8 mouse cellular contexts compared by ENCODE assay signal in genomic region chr17:35635699-35636111, GRCm38 (mm10). TPM values are rescaled to one million over a fixed set of nuclear protein-coding genes. Genes with fewer than 3 reads are reported as not detected.
DNase-seq lines count a peak whose midpoint lies in the region; ATAC-seq and TF ChIP-seq lines count a peak whose summit lies in the region.

No protein-coding gene starts in this region.

- peak; percentile 77 for DNase-seq in ES-E14 (ENCODE audit: low read depth, low spot score)
- peak; percentile 32 for DNase-seq in c-Kit-positive CD71-positive TER-119-negative erythroid progenitor cells, embryonic 14.5 days (ENCODE audit: low read depth)
- peak; percentile 71 to 76 for DNase-seq in heart, postnatal 14 days
- peak; percentile 72 to 88 for DNase-seq in layer of hippocampus, adult 18-20 months (ENCODE audit: low spot score in 2 of 2)
- DNase-seq in lung, adult 18-20 months, result peak; percentile 57 to 71
- DNase-seq in thymus, postnatal 36 days, result peak; percentile 45 to 54

- peak; percentile 76; the same call in 1 of the 2 replicates for ATAC-seq in forebrain, embryonic 12.5 days (ENCODE audit: low FRiP score)
- peak; percentile 39; the same call in 1 of the 2 replicates for ATAC-seq in neutrophil, adult 5-6 weeks (ENCODE audit: extremely low read depth, insufficient number of reproducible peaks, low FRiP score, poor library complexity, severe bottlenecking)

- intact Hi-C loops in heart, postnatal 14 days (cut with DNase I), result loop anchor here (1.0 kb wide), 1 partner anchor 90 kb away; no protein-coding TSS in a partner anchor

- peak overlapping the region; percentile 54 to 67 for H3K4me3 ChIP-seq in ES-E14 (ENCODE audit: insufficient read depth in 1 of 2, low read depth in 1 of 2, low read length in 2 of 2, poor library complexity in 1 of 2, severe bottlenecking in 1 of 2)
- peak overlapping the region; percentile 38 for H3K4me3 ChIP-seq in forebrain, embryonic 12.5 days (replicated peaks)

- peak overlapping the region; percentile 64; the same call in 1 of the 2 replicates for H3K9ac ChIP-seq in ES-E14 (ENCODE audit: insufficient read depth, low read depth, low read length, poor library complexity, severe bottlenecking)
- H3K9ac ChIP-seq in forebrain, embryonic 12.5 days, result peak overlapping the region; percentile 42; the same call in 1 of the 2 replicates

- peak overlapping the region; percentile 65 for H3K4me2 ChIP-seq in forebrain, embryonic 12.5 days

- WGBS in forebrain, embryonic 12.5 days, result 2% methylated on average over 15 of the region's 15 CpGs

- peaks cover 16% of the 10 kb centered on the region for H3K27me3 ChIP-seq in forebrain, embryonic 12.5 days

- H3K4me1 ChIP-seq in ES-E14 (ENCODE audit: control insufficient read depth in 2 of 2, insufficient read depth in 2 of 2, low read length in 2 of 2, poor library complexity in 1 of 2), result peaks cover 0 to 3% of the 10 kb centered on the region in 2 experiments; a peak in 2 of 4 replicates
- peaks cover 4% of the 10 kb centered on the region for H3K4me1 ChIP-seq in forebrain, embryonic 12.5 days

- H3K36me3 ChIP-seq in ES-E14 (ENCODE audit: control insufficient read depth, insufficient read depth, low read length, poor library complexity, severe bottlenecking), result no peaks in the 10 kb centered on the region
- no peaks in the 10 kb centered on the region for H3K36me3 ChIP-seq in forebrain, embryonic 12.5 days (replicated peaks)

- H3K9me3 ChIP-seq in ES-E14 (ENCODE audit: control insufficient read depth, insufficient read depth, low read depth, low read length), result no peaks in the 10 kb centered on the region
- no peaks in the 10 kb centered on the region for H3K9me3 ChIP-seq in forebrain, embryonic 12.5 days

- in situ Hi-C loops in ES-E14 (cut with MboI; ENCODE audit: low sequenced_read_pairs in 2 of 2, unreplicated experiment in 2 of 2), result no loop called here

- H3K27ac ChIP-seq in ES-E14 (ENCODE audit: insufficient read depth, low read depth, low read length, poor library complexity, severe bottlenecking), result no peak overlapping the region
- H3K27ac ChIP-seq in forebrain, embryonic 12.5 days, result 0 out of 2 replicates have a peak overlapping the region, but pooled peaks have one; percentile 5

TF ChIP-seq in ES-E14, 5 proteins besides CTCF, POLR2A, EP300 and RAD21:
- TF ChIP-seq ZC3H11A (IDR thresholded peaks at IDR 0.05; ENCODE audit: borderline replicate concordance, low read depth, low read length), result 0 out of 2 replicates have a peak, but pooled peaks have one; percentile 25
- TF ChIP-seq HCFC1 (IDR thresholded peaks at IDR 0.05; ENCODE audit: borderline replicate concordance, insufficient read depth, low read length), result no peak

RNA-seq across cellular contexts. Expression of gene Mucl3, which starts 7.8 kb away (rescaled TPM):
- 0.85 and 1.1 TPM in 2 replicates for total RNA-seq in ES-E14 (2012; rRNA removed)
- polyA plus RNA-seq in forebrain, embryonic 12.5 days (2016; fragmentation: Nextera tagmentation; extraction: Ambion mirVana), result 0.09 TPM in 1 of 2 replicates, not detected in the other
- total RNA-seq in heart, postnatal 14 days (2021), result not detected
- total RNA-seq in layer of hippocampus, adult 18-20 months (2021), result not detected
- total RNA-seq in neutrophil, adult 5-6 weeks (2017), result not detected in 2 replicates

RNA-seq across cellular contexts. Expression of gene Gm9573, which starts 9.3 kb away (rescaled TPM):
- total RNA-seq in ES-E14 (2012; rRNA removed), result not detected in 2 replicates
- polyA plus RNA-seq in forebrain, embryonic 12.5 days (2016; fragmentation: Nextera tagmentation; extraction: Ambion mirVana), result not detected in 2 replicates
- not detected for total RNA-seq in heart, postnatal 14 days (2021)
- total RNA-seq in layer of hippocampus, adult 18-20 months (2021), result not detected
- 0.37 and 3.3 TPM in 2 replicates for total RNA-seq in neutrophil, adult 5-6 weeks (2017)

RNA-seq across cellular contexts. Expression of gene Vars2, which starts 31.7 kb away (rescaled TPM):
- total RNA-seq in ES-E14 (2012; rRNA removed), result 58.5 and 90.3 TPM in 2 replicates
- 16.8 and 22.3 TPM in 2 replicates for polyA plus RNA-seq in forebrain, embryonic 12.5 days (2016; fragmentation: Nextera tagmentation; extraction: Ambion mirVana)
- 10 to 100 TPM; 29.6 to 30.7 TPM for total RNA-seq in heart, postnatal 14 days (2021)
- 10 to 100 TPM; 35.9 to 37.4 TPM for total RNA-seq in layer of hippocampus, adult 18-20 months (2021)
- total RNA-seq in neutrophil, adult 5-6 weeks (2017), result 11.8 and 13.8 TPM in 2 replicates

RNA-seq across cellular contexts. Expression of gene Sfta2, which starts 34.4 kb away (rescaled TPM):
- 0.53 TPM in 1 of 2 replicates, not detected in the other for total RNA-seq in ES-E14 (2012; rRNA removed)
- polyA plus RNA-seq in forebrain, embryonic 12.5 days (2016; fragmentation: Nextera tagmentation; extraction: Ambion mirVana), result not detected in 2 replicates
- total RNA-seq in heart, postnatal 14 days (2021), result not detected
- total RNA-seq in layer of hippocampus, adult 18-20 months (2021), result not detected
- total RNA-seq in neutrophil, adult 5-6 weeks (2017), result not detected in 2 replicates

RNA-seq across cellular contexts. Expression of gene Gtf2h4, which starts 37.8 kb away (rescaled TPM):
- total RNA-seq in ES-E14 (2012; rRNA removed), result 75.3 and 83.0 TPM in 2 replicates
- polyA plus RNA-seq in forebrain, embryonic 12.5 days (2016; fragmentation: Nextera tagmentation; extraction: Ambion mirVana), result 39.0 and 40.7 TPM in 2 replicates
- 10 to 100 TPM; 16.8 to 23.2 TPM for total RNA-seq in heart, postnatal 14 days (2021)
- 10 to 100 TPM; 33.3 to 34.5 TPM for total RNA-seq in layer of hippocampus, adult 18-20 months (2021)
- total RNA-seq in neutrophil, adult 5-6 weeks (2017), result 7.0 and 15.5 TPM in 2 replicates
